Mouse (Mus musculus): ENCODE measurements at regions not wholly inside any gene's neighbourhood (a gene's known extent, or its start where the extent isn't known, plus 50 kb on each side); places are given as distances from the start of the nearest gene placed in this dataset.

DNA sequence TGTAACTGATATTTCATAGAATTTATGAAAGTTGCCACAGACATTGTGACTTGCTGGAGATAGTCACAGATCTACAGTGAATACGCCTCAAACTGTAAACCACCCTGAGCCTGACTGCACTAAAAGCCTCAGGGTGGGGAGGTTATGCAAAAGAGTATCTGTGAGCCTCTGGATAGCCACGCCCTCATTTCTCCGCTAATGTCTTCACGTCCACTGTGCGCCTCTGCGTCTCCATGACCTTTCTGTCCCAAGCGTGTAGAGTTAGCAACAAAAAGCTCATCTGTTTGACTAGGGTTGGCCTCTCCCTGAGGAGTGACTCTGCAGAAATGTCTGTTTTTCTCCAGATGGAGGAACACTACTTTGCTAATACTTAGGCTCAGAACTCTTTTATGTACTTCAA, 170.8 kb upstream of the Gm49356 start:
- intact Hi-C loops (cut with DNase I) = no loop called here

DNA sequence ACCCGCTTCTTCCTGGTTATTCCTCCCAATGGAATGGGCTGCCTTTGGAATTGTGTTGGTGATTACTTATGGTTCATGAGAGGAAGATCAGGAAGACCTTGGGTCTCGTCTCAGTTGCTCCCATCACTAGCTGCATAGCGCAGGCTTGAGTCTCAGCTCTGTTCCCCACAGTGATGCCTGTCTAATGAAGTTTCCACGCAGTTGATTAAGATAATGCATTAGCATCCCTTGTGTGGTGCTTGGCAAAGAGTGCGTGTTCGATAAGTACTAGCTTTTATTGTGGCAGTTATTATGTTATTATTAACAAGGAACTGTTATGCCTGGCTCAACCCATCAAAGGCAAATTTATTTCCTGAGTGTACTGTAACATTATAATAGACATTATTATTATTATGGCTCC, 169.7 kb upstream of the Gm49356 start:
- no peak for DNase-seq
- intact Hi-C loops (cut with DNase I) = no loop called here

More for the DNA sequence above, 170.8 kb upstream of the Gm49356 start:
- no peak for DNase-seq

DNA sequence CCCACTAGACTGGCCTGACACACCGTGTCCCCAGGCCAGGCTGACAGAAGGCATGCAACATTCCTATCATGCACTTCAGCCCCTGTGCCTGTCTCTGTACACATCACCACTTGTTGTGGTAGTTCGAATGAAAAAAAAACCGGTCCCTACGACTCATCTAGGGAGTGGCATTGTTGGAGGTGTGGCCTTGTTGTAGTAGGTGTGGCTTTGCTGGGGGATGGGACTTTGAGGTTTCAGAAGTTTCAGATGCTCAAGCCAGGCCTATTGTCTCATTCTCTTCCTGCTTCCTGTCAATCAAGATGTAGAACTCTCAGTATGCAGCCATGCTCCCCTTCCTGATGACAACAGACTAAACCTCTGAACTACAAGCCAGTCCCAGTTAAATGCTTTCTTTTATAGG, 162.1 kb upstream of the Gm49356 start:
- intact Hi-C loops (cut with DNase I) = no loop called here
- DNase-seq = no peak

DNA sequence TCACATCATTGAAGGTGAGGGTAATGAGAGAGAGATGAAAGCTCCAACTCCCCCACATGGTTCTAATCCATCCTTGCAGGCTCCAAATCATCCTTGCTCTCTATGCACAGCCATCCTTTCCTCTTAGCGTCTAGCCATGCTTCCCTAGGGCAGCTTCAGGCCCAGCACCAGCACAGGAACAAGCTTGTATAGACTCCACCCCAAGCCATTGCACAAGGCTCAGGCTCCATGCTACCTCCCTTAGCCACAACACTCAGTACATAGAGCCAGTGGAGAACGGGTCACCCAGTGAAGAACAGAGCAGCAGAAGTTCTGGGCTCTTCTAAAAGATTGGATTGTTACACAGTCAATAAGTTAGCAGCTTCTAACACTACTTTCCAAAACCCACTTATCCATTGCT, 160.8 kb upstream of the Gm49356 start:
- DNase-seq = no peak
- intact Hi-C loops (cut with DNase I) = no loop called here

DNA sequence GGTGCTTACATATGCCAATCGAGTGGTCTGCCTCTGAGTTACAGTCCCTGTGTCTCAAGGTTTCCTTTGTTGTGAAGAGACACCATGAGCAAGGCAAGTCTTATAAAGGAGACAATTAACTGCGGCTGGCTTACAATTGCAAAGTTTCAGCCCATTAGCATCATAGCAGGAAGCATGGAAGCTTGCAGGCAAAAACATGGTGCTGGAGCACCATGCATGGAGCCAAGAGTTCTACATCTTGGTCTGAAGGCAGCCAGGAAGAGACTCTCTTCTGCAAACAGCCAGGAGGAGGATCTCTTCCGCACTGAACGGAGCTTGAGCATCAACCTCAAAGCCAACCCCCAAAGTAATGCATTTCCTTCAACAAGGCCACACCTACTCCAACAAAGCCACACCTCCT, 158.2 kb upstream of the Gm49356 start:
- intact Hi-C loops (cut with DNase I) = no loop called here
- no peak for DNase-seq

DNA sequence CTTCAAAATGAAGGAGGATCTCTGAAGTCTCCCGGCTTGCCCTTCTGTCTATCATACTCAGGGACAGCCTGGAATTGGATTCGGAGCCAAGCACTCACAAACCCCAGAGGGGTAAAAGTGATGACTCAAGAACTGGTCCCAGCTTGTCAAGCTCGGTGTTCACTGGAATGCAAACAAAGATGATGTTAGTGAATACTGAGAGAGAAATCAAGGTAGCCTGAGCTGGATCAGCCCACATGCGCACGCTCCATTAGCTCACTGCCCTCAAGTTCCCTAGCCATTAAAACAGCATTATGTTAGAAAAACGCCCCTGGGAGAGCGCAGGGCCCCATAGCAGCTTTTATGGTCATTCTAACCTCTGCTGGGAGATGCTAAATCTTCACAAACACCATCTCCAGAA, 157.8 kb upstream of the Gm49356 start:
- intact Hi-C loops (cut with DNase I) = no loop called here
- DNase-seq = no peak

DNA sequence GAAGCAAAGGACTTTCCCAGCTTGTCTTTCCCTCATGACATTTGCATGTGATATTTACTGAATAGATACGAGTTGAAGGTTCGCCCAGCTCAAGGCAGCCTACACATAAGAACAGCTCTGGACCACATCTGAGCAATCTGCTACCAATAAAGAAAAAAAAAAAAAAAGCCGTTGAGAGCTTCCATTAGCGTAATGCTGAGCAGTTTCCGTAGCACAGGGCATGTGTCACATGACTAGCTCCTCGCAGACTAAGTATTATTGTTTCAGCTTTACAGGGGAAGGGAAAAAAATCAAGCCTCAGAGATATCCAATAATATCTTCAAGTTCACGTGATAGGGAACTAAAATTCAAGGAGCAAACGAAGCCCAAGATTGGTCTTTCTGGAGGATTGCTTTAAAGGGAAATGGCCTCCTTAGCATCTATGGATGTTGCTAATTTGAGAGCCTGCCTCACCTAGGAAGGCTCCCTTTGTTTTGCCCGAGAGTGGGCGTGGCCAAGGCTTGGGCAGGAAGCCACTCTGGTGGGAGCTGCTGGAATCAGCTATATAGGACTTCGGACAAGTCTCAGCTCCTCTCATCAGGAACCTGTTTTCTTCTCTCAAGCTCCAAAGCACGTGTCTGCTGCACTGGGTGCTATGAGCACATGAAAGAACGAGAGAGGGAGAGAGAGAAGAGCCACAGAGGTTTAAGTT, 157.0 kb upstream of the Gm49356 start:
- intact Hi-C loops (cut with DNase I) = no loop called here
- DNase-seq = peak in 1 of 2 experiments; percentile 12

Data from heart, postnatal 14 days (tissue).